Comparison of ENCODE assay signal across 8 mouse cellular contexts in genomic region chr2:168742649-168743048, GRCm38 (mm10). TPM values are rescaled to one million over a fixed set of nuclear protein-coding genes. Genes with fewer than 3 reads are reported as not detected.
DNase-seq lines count a peak whose midpoint lies in the region; ATAC-seq and TF ChIP-seq lines count a peak whose summit lies in the region.

No protein-coding gene starts in this region.

- H3K27me3 ChIP-seq in ES-Bruce4 (ENCODE audit: control insufficient read depth, insufficient read depth, low read length, poor library complexity, severe bottlenecking) = no peaks in the 10 kb centered on the region
- H3K27me3 ChIP-seq in heart, embryonic 14.5 days (ENCODE audit: control insufficient read depth, insufficient read depth, low read length) = no peaks in the 10 kb centered on the region
- no peaks in the 10 kb centered on the region for H3K27me3 ChIP-seq in midbrain, embryonic 10.5 days (ENCODE audit: low read depth, poor library complexity, severe bottlenecking)
- no peaks in the 10 kb centered on the region for H3K27me3 ChIP-seq in stomach, embryonic 16.5 days (ENCODE audit: control insufficient read depth, insufficient read depth, low read length)

- H3K4me3 ChIP-seq in ES-Bruce4 (ENCODE audit: low read depth, low read length) = peak overlapping the region; percentile 66
- H3K4me3 ChIP-seq in heart, embryonic 14.5 days (ENCODE audit: control insufficient read depth in 1 of 2, insufficient read depth in 1 of 2, low read depth in 1 of 2, low read length in 2 of 2) = peak overlapping the region; percentile 81 to 86; a peak in 2 of 4 replicates
- H3K4me3 ChIP-seq in midbrain, embryonic 10.5 days = peak overlapping the region; percentile 91
- H3K4me3 ChIP-seq in stomach, embryonic 16.5 days (replicated peaks; ENCODE audit: low read length) = peak overlapping the region; percentile 82; the same call in 1 of the 2 replicates

- no peaks in the 10 kb centered on the region for H3K4me1 ChIP-seq in ES-Bruce4 (ENCODE audit: control insufficient read depth, insufficient read depth, low read length)
- peaks cover 3% of the 10 kb centered on the region in 2 experiments; a peak in 1 of 4 replicates for H3K4me1 ChIP-seq in heart, embryonic 14.5 days (ENCODE audit: control insufficient read depth in 2 of 2, insufficient read depth in 2 of 2, low read length in 2 of 2)
- H3K4me1 ChIP-seq in midbrain, embryonic 10.5 days = peaks cover 18% of the 10 kb centered on the region
- no peaks in the 10 kb centered on the region; the same call in 1 of the 2 replicates for H3K4me1 ChIP-seq in stomach, embryonic 16.5 days (ENCODE audit: control insufficient read depth, insufficient read depth, low read length)

- 16% methylated on average over 7 of the region's 7 CpGs for WGBS in heart, embryonic 14.5 days
- WGBS in midbrain, embryonic 10.5 days = 23% methylated on average over 7 of the region's 7 CpGs
- WGBS in stomach, embryonic 16.5 days = 20% methylated on average over 7 of the region's 7 CpGs

- H3K9ac ChIP-seq in ES-Bruce4 (ENCODE audit: low read depth, poor library complexity, severe bottlenecking) = no peak overlapping the region
- no peak overlapping the region for H3K9ac ChIP-seq in heart, embryonic 14.5 days (ENCODE audit: low read length)
- no peak overlapping the region for H3K9ac ChIP-seq in stomach, embryonic 16.5 days (ENCODE audit: low read length)

- H3K36me3 ChIP-seq in ES-Bruce4 (ENCODE audit: control insufficient read depth, insufficient read depth, low read length, poor library complexity, severe bottlenecking) = no peaks in the 10 kb centered on the region
- H3K36me3 ChIP-seq in heart, embryonic 14.5 days (ENCODE audit: control insufficient read depth, insufficient read depth, low read length) = no peaks in the 10 kb centered on the region
- peaks cover 31% of the 10 kb centered on the region for H3K36me3 ChIP-seq in midbrain, embryonic 10.5 days
- H3K36me3 ChIP-seq in stomach, embryonic 16.5 days (ENCODE audit: control insufficient read depth, insufficient read depth, low read length) = no peaks in the 10 kb centered on the region

- TF ChIP-seq POLR2A in ES-Bruce4 (IDR thresholded peaks at IDR 0.05; ENCODE audit: insufficient read depth, low read length) = no peak

- H3K9me3 ChIP-seq in ES-Bruce4 (replicated peaks; ENCODE audit: control insufficient read depth, insufficient read depth, low read length, poor library complexity, severe bottlenecking) = no peaks in the 10 kb centered on the region
- H3K9me3 ChIP-seq in heart, embryonic 14.5 days (ENCODE audit: control insufficient read depth, low read length) = peaks cover 4% of the 10 kb centered on the region; the same call in 1 of the 2 replicates
- 0 out of 2 replicates have a peak, but pooled peaks cover 3% of the 10 kb centered on the region for H3K9me3 ChIP-seq in midbrain, embryonic 10.5 days (replicated peaks)
- no peaks in the 10 kb centered on the region for H3K9me3 ChIP-seq in stomach, embryonic 16.5 days (replicated peaks; ENCODE audit: control insufficient read depth, low read length)

- no peak for ATAC-seq in heart, embryonic 14.5 days (ENCODE audit: insufficient number of reproducible peaks, insufficient read depth, low FRiP score, low read depth)
- ATAC-seq in stomach, embryonic 16.5 days (ENCODE audit: insufficient read depth, low FRiP score) = no peak

- peak; percentile 65 for TF ChIP-seq CTCF in ES-Bruce4 (IDR thresholded peaks at IDR 0.05; ENCODE audit: low read depth, low read length)

- no peak for TF ChIP-seq EP300 in ES-Bruce4 (IDR thresholded peaks at IDR 0.05; ENCODE audit: insufficient read depth, low read depth, low read length)

- H3K27ac ChIP-seq in ES-Bruce4 (ENCODE audit: insufficient read depth, low read length) = no peak overlapping the region
- H3K27ac ChIP-seq in heart, embryonic 14.5 days (replicated peaks in 1 of 2; ENCODE audit: control insufficient read depth in 1 of 2, insufficient read depth in 1 of 2, low read depth in 2 of 2, low read length in 2 of 2) = no peak overlapping the region
- H3K27ac ChIP-seq in midbrain, embryonic 10.5 days (replicated peaks) = no peak overlapping the region
- H3K27ac ChIP-seq in stomach, embryonic 16.5 days (ENCODE audit: low read length) = no peak overlapping the region; the same call in 1 of the 2 replicates

- H3K4me2 ChIP-seq in heart, embryonic 14.5 days (ENCODE audit: low read length) = peak overlapping the region; percentile 88; the same call in 1 of the 2 replicates
- peak overlapping the region; percentile 81; the same call in 1 of the 2 replicates for H3K4me2 ChIP-seq in stomach, embryonic 16.5 days (ENCODE audit: low read depth, low read length)

- DNase-seq in adrenal gland, adult 18-20 months (ENCODE audit: low spot score in 2 of 2) = peak; percentile 55 to 62
- DNase-seq in adrenal gland, postnatal 4 days (ENCODE audit: low spot score in 2 of 2) = no peak
- DNase-seq in cerebellum, postnatal 36 days = peak; percentile 67 to 83
- peak; percentile 76 to 79 for DNase-seq in kidney, postnatal 4 days
- peak; percentile 60 for DNase-seq in midbrain, embryonic 10.5 days (ENCODE audit: low spot score)

RNA-seq across cellular contexts. Expression of gene Atp9a, which starts 0.4 kb away (rescaled TPM):
- total RNA-seq in adrenal gland, adult 18-20 months (2021) = 100 to 1,000 TPM in 1 of 2 experiments, 10 to 100 TPM in 1; 74.1 to 115 TPM
- 10 to 100 TPM; 85.3 to 88.5 TPM for total RNA-seq in adrenal gland, postnatal 4 days (2021)
- polyA plus RNA-seq in ES-Bruce4 (2011; ENCODE audit: insufficient read depth, insufficient read length, low read depth, missing spikeins) = 28.9 and 29.3 TPM in 2 replicates
- 12.9 and 14.8 TPM in 2 replicates for polyA plus RNA-seq in heart, embryonic 14.5 days (2014; fragmentation: Nextera tagmentation; extraction: Ambion mirVana)
- polyA plus RNA-seq in midbrain, embryonic 10.5 days (2016; fragmentation: Nextera tagmentation; extraction: Ambion mirVana) = 15.5 and 23.0 TPM in 2 replicates
- 19.4 and 22.2 TPM in 2 replicates for polyA plus RNA-seq in stomach, embryonic 16.5 days (2015; fragmentation: Nextera tagmentation; extraction: Ambion mirVana)

RNA-seq across cellular contexts. Expression of gene Sall4, which starts 25.1 kb away (rescaled TPM):
- total RNA-seq in adrenal gland, adult 18-20 months (2021) = not detected
- under 1 TPM; 0.31 to 0.59 TPM for total RNA-seq in adrenal gland, postnatal 4 days (2021)
- polyA plus RNA-seq in ES-Bruce4 (2011; ENCODE audit: insufficient read depth, insufficient read length, low read depth, missing spikeins) = 244 and 245 TPM in 2 replicates
- polyA plus RNA-seq in heart, embryonic 14.5 days (2014; fragmentation: Nextera tagmentation; extraction: Ambion mirVana) = 0.84 and 1.1 TPM in 2 replicates
- polyA plus RNA-seq in midbrain, embryonic 10.5 days (2016; fragmentation: Nextera tagmentation; extraction: Ambion mirVana) = 53.9 and 74.3 TPM in 2 replicates
- polyA plus RNA-seq in stomach, embryonic 16.5 days (2015; fragmentation: Nextera tagmentation; extraction: Ambion mirVana) = 0.52 and 0.76 TPM in 2 replicates

Comparison
In these comparisons a context has a peak if more than half of its experiments do, and no peak if none do; other contexts are left out.
1. DNase-seq: peak in adrenal gland, adult 18-20 months (2 of 2), cerebellum, postnatal 36 days (2 of 2), kidney, postnatal 4 days (2 of 2) and midbrain, embryonic 10.5 days (single experiment); none in adrenal gland, postnatal 4 days (0 of 2).
2. RNA of gene Sall4, which starts 25.1 kb away (polyA plus RNA-seq): 244 to 245 TPM in ES-Bruce4 and 53.9 to 74.3 TPM in midbrain, embryonic 10.5 days; 0.84 to 1.1 TPM in heart, embryonic 14.5 days and 0.52 to 0.76 TPM in stomach, embryonic 16.5 days; every median in the first group is over 10 times any median in the second.
3. Peak in every context shown above with its lines, with median percentiles within 50 percentile points of each other: H3K4me3 ChIP-seq.